Mouse (Mus musculus) mouse embryonic stem cell (cell line): Measurements from ENCODE around the gene Pjvk.
"Not testable (repeated sequence)": the region's sequence is repeated elsewhere in the genome, so short reads cannot be mapped to it uniquely, and the experiment has no call there.

ENCODE experiments used
- in situ Hi-C, 2 experiments: fragments of 300-500 bp; cut with MboI; formaldehyde crosslinking; loops; 1 replicate in 1 of 2; 3 replicates in 1 of 2; pipeline ENCODE4 v1.14.3; 2019 to 2020; ENCODE audit warnings: low sequenced_read_pairs in 2 of 2, low pct_unique_long_range_greater_than_20kb in 1 of 2, mixed read lengths in 1 of 2; ENCODE audit not compliant: unreplicated experiment in 1 of 2

Gene Pjvk

GRCm38 (mm10) chr2:76647883-76648570 is at the start of gene Pjvk, which contains the start of gene Prkra:
Pjvk (plus strand) TSS chr2:76648476.
Prkra (minus strand) TSS chr2:76648015.
- in situ Hi-C loops, result no loop called here

DNA sequence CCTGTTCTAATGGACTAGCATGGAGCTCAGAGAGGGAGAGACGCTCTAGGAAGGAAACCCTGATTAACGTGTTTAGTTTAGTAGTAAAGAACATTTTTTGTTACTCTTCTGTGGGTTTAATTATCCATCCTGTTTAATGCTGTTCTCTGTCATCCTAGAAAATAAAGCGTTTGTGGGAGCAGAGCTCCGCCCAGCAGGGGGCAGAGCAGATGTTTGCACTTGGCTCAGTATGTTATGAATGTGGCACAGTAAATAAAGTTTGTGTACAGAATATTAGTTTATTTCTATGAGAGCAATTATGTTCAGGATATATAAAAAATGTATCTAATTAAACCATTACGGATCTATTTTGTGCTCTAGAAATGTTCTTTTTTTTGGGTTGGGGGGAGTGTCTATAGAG is 49.1 kb upstream of the Pjvk start:
- in situ Hi-C loops, result no loop called here

GRCm38 (mm10) chr2:76602256-76602655 is 46.0 kb upstream of the Pjvk start:
- in situ Hi-C loops, result no loop called here

- in situ Hi-C loops, result no loop called here
These were observed 41.6 kb upstream of the Pjvk start for GRCm38 (mm10) chr2:76606704-76607103.

DNA sequence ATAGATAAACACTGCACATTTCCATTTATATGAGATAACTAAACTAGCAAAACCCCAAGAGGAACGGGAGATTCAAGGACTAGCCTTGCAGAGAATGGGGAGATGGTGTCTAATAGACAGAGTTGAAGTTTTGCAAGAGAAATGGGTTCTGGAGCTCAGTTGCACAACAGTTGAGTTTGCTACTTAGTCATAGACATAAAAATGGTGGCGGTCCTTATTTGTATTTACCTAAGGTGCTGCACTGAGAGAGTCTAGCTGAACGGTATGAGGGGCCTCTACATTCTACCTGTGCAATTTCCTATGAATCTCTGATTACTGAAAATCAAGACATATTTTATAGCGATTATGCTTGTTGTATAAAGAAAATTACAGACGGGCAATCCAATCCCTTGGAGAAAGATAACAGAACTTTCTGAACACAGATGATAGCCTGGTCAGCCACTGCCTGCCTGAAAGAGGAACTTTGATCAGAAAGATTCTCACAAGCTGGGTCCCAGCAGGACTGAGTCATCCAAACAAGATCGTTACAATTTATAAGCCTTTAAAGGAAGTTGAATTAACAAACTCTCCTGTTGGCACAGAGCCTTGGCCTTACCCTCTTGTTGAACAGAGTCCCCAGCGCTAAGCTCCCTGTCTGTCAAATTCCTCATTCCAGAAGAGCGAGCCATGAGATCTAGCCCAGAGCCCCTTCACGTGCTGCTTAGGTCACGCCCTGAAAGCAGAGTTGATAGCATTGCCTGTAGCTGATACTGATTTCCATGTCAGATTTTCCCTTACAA is 37.8 kb upstream of the Pjvk start:
- in situ Hi-C loops, result loop anchor here in 1 of 2 experiments (10.0 kb wide), 1 partner anchor 246 kb away; the partner anchor contains the start of genes Cyct and Rbm45

GRCm38 (mm10) chr2:76611996-76612395 is 36.3 kb upstream of the Pjvk start:
- in situ Hi-C loops, result loop anchor here in 1 of 2 experiments (10.0 kb wide), 1 partner anchor 247 kb away; the partner anchor contains the start of genes Cyct and Rbm45

- in situ Hi-C loops, result loop anchor here in 1 of 2 experiments (10.0 kb wide), 1 partner anchor 253 kb away; the partner anchor contains the start of genes Cyct and Rbm45
These were observed 30.2 kb upstream of the Pjvk start for GRCm38 (mm10) chr2:76618078-76618477.

DNA sequence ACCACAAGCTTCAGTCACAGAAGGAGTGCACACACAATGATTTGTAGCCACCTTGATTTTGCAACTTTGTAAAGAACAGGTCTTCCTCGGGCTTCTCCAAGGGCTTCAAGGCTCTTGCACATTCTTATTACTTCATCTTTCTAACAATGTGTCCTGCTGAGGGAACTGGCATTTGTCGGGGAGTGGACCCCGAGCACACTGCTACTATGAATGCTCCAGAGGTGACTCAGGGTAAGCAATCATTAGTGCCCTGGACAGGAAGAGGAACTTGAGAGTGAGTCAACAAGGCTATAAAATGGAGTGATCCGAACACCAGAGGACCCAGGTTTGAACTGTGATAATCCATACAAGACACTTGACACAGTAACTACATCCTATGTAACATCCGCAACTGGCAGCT is 28.1 kb upstream of the Pjvk start:
- in situ Hi-C loops, result no loop called here

- in situ Hi-C loops, result no loop called here
These were observed 26.6 kb upstream of the Pjvk start for GRCm38 (mm10) chr2:76621724-76622123.

- in situ Hi-C loops, result not testable (repeated sequence)
These were observed 26.0 kb upstream of the Pjvk start for GRCm38 (mm10) chr2:76622316-76622715.

DNA sequence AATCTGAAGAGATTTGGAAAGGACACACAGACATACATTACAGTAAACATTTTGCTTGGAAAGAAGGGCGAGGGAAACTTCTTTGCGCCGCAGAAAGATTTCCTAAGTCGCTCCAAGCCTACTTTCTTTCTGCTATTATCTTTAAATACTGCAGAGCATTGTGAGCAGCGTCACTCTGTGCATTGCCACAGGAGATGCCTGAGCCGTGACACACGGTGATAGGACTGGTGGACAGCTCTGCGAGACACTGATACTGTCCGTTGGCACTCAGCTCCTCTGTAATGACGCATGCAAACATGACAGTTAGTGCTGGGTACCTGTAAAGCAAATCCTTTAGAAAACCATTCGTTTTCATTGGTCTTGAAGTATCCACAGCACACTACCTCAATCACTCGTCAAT is 18.0 kb upstream of the Pjvk start:
- in situ Hi-C loops, result no loop called here

DNA sequence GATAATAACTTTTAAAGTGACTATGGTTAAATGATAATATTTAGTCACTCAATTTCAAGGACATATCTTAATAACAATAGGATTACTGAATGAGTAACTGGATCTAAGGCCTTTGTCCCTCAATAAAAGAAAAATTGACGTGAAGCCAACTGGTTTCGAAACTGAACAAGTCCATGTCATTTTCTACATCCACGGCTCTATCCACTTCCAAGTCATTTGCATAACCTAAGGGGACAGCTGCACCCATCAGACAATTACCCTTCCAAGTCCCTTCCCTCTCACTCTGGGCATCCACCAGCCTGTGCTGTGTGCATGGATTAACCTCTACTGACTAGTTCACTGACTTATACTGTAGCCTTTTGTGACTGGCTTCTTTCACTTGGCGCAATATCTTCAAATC is 16.7 kb upstream of the Pjvk start:
- in situ Hi-C loops, result no loop called here

DNA sequence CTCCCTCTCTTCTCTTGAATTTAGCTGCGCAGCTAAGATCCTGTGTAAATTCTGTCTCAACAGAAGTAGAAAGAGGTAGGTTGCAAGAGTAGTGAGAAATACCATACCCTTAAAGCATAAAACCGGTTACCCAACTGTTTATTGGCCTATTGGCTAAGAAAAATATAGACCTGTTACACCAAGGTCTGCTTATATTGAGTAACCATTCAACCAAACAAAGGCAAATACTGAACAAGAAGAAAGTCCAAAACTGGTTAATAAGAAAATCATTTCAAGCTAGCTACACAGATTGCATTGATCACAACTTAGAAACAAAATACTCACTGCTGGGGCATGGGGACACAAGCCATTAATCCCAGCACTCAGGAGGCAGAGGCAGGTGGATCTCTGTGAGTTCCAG is 8.6 kb upstream of the Pjvk start:
- in situ Hi-C loops, result no loop called here

- in situ Hi-C loops, result no loop called here
These were observed 4.5 kb upstream of the Pjvk start for GRCm38 (mm10) chr2:76643801-76644200.

- in situ Hi-C loops, result no loop called here
These were observed 821 bp upstream of the Pjvk start for GRCm38 (mm10) chr2:76647441-76647869.

- in situ Hi-C loops, result no loop called here
These were observed 428 bp downstream of the Pjvk start for GRCm38 (mm10) chr2:76648666-76649141.

DNA sequence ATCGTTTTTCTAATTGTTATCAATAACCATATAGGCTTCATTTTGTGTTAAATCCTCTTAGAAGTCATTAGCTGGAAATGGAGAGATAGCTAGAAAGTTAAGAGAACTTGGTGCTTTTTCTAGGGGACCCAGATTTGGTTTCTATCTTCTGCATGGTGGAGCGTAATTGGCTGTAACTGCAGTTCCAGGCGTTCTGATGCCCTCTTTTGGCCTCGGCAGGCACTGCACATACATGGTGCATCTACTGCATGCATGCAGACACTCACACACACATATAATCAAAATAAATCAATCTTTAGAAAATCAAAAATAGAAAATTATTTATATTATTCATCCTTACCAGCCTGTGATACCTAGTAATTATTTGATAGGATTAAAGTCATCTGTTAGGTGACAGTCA is 4.8 kb downstream of the Pjvk start:
- in situ Hi-C loops, result no loop called here

DNA sequence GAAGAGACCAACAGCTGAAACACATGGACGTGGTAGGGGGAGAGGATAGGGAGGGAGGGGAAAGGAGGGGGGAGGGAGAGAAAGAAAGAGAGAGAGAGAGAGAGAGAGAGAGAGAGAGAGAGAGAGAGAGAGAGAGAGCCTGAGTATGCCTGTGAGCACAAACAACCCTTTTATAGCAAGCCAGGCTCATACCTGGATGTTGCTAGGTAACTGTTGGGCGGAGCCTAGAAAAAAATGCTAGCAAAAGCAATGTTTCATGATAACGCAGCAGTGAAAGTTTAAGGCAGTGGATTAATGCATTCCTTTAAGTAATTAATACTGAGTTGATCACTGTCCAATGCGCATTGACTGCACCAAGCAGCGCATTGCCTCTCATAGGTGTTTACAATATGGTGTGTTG is 6.4 kb downstream of the Pjvk start:
- in situ Hi-C loops, result no loop called here

- in situ Hi-C loops, result no loop called here
These were observed 7.2 kb downstream of the Pjvk start for GRCm38 (mm10) chr2:76655444-76655843.
